Mouse (Mus musculus) adrenal gland, adult 18-20 months (tissue): ENCODE data around the gene 1300017J02Rik. TPM values are rescaled to one million over a fixed set of nuclear protein-coding genes. Genes with fewer than 3 reads are reported as not detected.

ENCODE experiments used
- DNase-seq, 2 experiments: peaks; one replicate each; pipeline ENCODE4 v3.0.0; 2021 to 2022; ENCODE audit warnings: low spot score in 2 of 2
- total RNA-seq, 2 experiments: library from RNA; stranded (reverse); gene quantifications; 1 replicate in 1 of 2; 2 replicates in 1 of 2; pipeline ENCODE4 v1.2.3; 2021

1300017J02Rik gene
- total RNA-seq, 2 experiments from 2014 or later: not detected

GRCm38 (mm10) chr9:103274819-103275218 is 30.1 kb downstream of the 1300017J02Rik start:
- DNase-seq: no peak

- DNase-seq: no peak
Observed at GRCm38 (mm10) chr9:103271104-103271503, 33.8 kb downstream of the 1300017J02Rik start.

DNA sequence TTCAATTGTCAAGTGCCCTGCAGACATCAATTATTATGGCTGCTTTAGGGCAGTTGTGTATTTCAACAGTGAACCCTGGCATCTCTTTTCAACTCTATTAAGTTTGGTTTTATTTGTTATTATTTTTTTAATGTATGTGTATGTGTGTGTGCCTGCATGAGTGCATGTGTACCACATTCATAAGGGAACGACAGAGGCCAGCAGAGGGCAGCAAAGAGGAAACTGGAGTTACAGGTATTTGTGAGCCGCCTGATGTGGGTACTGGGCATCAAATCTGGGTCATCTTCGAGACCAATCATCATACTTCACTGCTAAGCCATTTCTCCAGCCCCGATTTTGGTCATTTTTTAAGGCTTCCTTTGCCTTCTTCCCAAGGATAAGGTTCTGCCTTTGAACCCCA is 39.1 kb downstream of the 1300017J02Rik start:
- DNase-seq: no peak

DNA sequence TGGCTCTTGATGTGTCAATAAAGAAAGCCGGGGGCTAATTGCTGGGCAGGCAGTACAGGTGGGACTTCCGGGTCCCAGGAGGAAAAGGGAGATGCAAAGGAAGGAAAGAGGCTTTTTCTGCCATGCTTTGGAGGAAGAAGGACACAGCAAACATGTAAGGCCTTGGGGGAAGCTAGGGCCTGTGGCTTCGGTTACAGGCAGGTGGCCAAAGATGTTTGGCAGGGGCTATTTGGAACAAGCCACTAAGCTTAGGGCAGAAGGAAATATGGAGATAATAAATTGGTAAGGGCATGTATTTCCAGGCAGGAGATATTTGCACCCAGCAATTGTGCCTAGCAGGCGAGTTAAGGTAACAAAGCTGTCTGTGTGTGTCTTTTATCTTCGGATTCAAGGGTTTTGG is 52.0 kb downstream of the 1300017J02Rik start:
- DNase-seq: no peak

DNA sequence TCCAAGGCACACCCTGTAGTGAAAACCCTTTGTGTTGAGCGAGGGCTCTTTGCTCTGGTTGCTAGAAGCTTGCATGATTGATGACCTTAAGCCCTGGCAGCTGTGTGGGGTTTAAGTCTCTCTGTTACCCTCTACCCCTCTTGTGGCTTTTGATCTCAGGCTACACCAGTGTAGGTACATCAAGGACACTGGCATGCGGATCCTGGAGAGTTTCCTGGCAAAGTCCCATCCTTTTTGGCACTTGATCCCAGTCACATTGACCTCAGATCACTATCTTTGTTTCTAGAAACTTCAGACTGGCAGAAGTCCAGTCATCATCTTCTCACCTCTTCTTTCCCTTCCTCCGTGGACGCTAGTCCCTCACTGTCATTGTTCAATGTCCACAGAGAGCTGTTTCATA is 56.3 kb downstream of the 1300017J02Rik start:
- no peak for DNase-seq

- no peak for DNase-seq
Observed at GRCm38 (mm10) chr9:103246526-103247168, 58.2 kb downstream of the 1300017J02Rik start.

DNA sequence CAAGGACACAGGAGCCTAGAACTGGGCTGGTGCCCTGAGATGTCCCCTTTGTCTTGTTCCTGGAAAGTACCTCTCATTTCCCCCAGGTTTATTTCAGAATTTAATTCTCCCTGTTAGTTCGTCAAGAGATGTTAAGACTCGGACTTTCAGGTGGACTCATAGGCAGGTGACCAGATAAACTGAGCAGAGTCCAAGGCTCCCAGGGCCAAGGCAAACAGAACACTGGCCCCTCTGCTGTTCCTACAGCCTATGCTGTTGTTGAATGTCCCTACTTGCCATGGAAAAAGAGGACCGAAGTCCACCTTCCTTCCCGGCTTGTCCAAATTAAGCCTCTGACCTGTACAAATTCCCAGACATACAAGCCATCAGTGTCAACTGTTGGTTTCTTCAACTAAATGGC is 61.2 kb downstream of the 1300017J02Rik start:
- DNase-seq: no peak

- no peak for DNase-seq
Observed at GRCm38 (mm10) chr9:103241206-103241605, 63.7 kb downstream of the 1300017J02Rik start.

GRCm38 (mm10) chr9:103239471-103239870 is 65.4 kb downstream of the 1300017J02Rik start:
- DNase-seq: no peak

GRCm38 (mm10) chr9:103234565-103235165 is 70.2 kb downstream of the 1300017J02Rik start:
- no peak for DNase-seq

- no peak for DNase-seq
Observed at GRCm38 (mm10) chr9:103234059-103234458, 70.8 kb downstream of the 1300017J02Rik start.

DNA sequence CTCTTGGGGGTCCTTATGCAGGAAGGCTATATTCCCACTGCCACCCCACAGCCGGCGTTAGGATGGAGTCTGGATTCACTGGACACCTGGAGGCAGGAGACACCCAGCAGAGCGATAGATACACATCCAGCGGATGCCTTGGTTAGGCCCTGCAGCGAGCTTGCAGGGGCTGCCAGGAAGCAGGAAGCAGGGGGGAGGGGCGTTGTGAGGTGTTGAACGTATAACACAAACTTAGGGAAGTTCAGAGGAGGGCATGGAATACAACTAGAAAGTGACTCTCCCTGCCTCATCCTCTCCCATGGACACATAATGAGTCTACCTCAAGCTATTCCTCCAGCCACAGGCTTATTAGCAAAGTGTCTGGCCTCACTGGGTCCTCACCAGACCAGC is 71.9 kb downstream of the 1300017J02Rik start:
- DNase-seq: no peak

- DNase-seq: no peak
Observed at GRCm38 (mm10) chr9:103232232-103233005, 72.5 kb downstream of the 1300017J02Rik start.

- DNase-seq: peak; percentile 26 to 45
Observed at GRCm38 (mm10) chr9:103230151-103230951, 74.5 kb downstream of the 1300017J02Rik start, which contains the start of the genes Gm20425 and Trf. Gene Gm20425 (minus strand): TSS chr9:103230307. Gene Trf (minus strand): TSS chr9:103230444.

DNA sequence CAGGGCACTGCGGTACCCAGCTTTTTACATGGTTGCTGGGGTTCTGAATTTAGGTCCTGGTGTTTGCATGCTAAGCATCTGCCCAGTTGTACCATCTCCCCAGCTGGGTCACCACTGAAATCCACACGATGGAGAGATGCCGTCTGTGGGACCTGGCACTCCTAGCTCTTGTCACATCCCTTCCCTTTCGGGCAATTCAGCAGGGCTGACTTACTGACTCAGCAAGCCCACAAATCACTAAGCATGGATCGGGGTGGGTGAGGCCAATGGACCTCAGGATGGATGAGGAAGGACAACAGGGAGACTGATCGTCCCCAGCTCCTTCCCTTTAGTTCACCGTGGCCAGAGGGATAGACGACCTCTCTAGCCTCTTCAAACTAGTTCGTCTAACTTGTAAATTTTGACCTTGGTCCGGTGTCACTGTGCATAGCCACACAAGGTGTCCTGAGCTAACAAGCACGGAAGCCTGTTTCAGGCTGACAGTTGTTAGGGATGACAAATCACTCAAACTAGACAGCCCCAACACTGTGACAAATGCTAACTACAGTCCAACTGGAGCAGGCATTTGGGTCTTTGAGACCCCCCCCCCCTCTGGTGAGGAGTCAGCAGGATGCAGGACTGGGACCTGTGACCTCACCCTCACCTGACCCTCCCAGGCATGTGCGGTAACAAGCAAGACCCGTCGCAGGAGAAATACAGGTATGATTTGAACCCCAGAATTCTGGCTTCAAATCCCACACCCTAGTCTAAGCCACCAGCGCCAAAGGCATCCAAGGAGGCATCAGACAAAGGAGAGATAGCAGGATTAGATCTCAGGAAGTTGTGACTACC is 75.6 kb downstream of the 1300017J02Rik start:
- DNase-seq: no peak

DNA sequence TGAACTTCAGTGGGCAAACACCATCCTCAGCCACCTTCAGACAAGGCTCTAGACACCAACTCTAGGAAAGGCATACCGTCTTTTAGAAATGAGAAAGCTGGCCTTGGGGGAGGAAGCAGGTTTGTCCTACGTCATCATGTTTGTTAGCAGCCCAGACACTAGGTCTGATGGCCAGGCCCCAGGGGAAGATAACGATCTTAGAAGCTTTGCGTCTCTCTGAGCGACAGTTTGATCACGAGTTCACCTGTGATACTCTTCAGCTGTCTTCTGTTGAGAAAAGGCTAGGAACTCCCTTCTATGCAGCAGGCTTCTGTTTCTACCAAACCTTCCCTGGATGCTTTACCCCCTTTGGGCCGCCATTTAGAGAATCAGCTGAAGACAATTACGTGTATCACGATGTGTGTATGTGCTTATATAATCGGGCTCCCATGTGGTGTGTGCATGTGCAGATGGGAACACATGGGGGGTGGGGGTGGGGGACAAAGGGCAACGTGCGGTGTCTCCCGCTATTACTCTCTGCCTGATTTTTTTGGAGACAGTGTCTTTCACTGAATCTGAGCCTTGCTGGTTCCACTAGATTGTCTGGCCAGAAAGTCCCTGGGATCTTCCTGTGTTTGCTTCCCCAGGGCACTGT is 76.4 kb downstream of the 1300017J02Rik start:
- no peak for DNase-seq

GRCm38 (mm10) chr9:103227760-103228159 is 77.1 kb downstream of the 1300017J02Rik start:
- DNase-seq: no peak

- DNase-seq: peak in 1 of 2 experiments; percentile 38
Observed at GRCm38 (mm10) chr9:103226806-103227205, 78.1 kb downstream of the 1300017J02Rik start.

DNA sequence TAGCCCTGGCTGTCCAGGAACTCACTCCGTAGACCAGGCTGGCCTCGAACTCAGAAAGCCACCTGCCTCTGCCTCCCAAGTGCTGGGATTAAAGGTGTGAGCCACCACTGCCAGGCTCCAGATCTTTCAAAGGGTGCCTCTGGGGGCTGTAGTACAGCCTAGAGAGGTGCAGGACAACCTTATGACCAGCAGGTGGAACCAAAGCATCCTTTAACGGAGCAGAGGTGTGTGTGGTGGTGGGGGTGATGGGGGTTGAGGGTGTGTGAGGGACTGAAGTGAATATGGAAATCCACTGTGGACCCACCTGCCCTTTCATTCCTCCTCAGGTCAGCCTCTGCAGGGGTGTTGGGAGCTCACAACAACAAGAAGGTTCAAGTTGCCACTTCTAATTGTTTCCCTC is 79.4 kb downstream of the 1300017J02Rik start:
- DNase-seq: no peak

DNA sequence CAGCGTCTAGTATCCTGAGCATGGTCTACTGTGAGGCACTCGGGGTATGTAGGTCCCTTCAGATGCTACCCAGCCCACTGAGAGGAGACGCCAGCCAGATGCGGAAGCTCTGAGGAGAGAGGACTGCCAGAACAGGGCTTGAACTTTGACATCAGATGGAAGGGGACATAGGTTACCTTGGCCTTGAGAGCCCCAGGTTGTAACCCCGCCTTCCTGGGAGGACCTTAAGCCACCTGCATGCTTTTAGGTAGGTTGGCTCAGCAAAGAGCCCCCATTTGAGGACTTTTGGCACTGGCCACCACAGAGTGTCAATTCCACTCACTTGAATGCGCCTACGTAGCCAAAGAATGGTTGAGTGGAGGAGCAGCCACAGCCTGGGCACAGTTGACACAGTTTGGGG is 80.2 kb downstream of the 1300017J02Rik start:
- DNase-seq: no peak
